Mouse (Mus musculus): ENCODE results near the gene Ppp1r18. TPM values are rescaled to one million over a fixed set of nuclear protein-coding genes. Genes with fewer than 3 reads are reported as not detected.

The Ppp1r18 gene
- total RNA-seq, 2 experiments from 2014 or later = 8.5 to 10.8 TPM

DNA sequence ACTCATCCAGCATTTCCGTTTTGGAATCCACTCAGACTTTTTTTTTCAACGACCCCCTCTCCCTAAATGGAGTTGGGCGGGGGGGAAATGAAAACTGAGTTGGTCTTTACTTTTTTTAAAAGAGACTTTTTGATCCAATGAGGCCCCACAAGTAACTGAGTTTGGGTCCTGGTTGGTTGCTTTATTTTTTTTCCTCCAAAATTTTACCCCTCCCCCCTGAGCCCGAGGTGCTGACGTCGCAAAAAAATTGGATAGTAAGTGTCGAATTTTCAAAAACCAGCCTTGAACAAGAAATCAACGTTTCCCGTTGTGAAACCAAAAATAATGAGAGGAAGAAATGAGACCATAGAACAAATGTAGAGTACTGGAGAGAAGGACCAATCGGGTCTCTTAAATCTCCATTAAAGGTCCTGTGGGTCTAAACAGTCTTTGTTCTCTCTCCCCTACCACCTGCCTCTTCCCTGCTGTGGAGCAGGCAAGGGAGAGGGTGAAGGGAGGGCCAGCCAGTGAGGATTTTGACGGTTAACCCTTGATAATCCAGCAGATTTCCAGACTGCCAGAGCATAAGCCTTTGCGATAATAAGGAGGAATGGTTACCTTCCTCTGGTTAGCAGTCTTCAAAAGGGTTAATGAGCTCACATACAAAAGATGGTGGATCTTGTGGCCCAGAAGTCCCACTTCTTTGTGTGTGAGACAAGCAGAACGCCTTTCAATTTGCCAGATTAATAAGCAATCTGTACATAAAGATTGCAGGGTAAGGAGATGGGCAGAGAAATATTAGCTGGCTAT lies 52.3 kb downstream of the Ppp1r18 start:
- intact Hi-C loops (cut with DNase I) = loop anchor here (5.0 kb wide), 1 partner anchor 80 kb away; the partner anchor contains the start of gene Tubb5

DNA sequence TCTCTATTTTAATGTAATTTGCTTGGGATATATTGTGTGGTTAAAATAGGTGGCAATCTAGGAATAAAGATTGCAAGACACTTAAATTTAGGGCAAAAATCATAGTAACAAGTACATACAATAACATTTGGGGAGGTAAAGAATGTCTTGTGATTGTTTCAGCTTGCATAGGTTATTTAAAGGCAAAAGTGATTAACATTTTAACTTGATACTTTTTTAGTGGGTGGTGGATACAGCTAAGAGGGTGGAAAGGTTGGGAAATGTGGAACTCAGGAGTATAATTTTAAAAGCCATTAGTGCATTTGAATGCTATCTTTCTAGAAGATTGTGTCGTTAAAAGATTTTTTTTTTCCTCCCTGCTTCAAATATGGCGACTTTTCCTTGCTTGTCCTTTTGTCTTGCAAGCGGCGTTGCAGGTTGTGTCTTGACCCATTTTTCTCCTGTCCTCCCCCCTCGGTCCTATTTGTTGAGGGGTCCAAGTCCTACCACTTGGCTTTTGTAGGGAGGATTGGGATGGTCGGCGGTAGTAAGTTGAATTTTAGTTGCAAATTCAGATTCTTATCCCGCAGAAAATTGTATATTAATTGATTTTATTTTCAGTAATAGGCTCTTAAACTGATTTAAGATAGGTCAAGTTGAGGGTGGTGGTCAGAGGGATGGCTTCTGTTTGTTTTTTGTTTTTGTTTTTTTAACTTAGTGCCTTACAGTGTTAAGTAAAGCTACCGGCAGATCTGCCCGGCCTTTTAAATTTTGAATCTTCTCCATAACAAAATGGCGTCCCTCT lies 53.1 kb downstream of the Ppp1r18 start:
- intact Hi-C loops (cut with DNase I) = loop anchor here (5.0 kb wide), 1 partner anchor 81 kb away; the partner anchor contains the start of gene Tubb5
- H3K27ac ChIP-seq = peak overlapping the region; percentile 100
- TF ChIP-seq CTCF (IDR thresholded peaks at IDR 0.05) = no peak
- H3K4me3 ChIP-seq = peak overlapping the region; percentile 75
- DNase-seq (ENCODE audit: extremely low spot score in 1 of 2, low spot score in 2 of 2) = no peak

More for the DNA sequence above, 52.3 kb downstream of the Ppp1r18 start:
- no peak for DNase-seq (ENCODE audit: extremely low spot score in 1 of 2, low spot score in 2 of 2)
- Histone ChIP-seq H3K27ac (peak overlapping the region; percentile 100), H3K4me3 (peak overlapping the region; percentile 75)
- no peak for TF ChIP-seq CTCF (IDR thresholded peaks at IDR 0.05)

DNA sequence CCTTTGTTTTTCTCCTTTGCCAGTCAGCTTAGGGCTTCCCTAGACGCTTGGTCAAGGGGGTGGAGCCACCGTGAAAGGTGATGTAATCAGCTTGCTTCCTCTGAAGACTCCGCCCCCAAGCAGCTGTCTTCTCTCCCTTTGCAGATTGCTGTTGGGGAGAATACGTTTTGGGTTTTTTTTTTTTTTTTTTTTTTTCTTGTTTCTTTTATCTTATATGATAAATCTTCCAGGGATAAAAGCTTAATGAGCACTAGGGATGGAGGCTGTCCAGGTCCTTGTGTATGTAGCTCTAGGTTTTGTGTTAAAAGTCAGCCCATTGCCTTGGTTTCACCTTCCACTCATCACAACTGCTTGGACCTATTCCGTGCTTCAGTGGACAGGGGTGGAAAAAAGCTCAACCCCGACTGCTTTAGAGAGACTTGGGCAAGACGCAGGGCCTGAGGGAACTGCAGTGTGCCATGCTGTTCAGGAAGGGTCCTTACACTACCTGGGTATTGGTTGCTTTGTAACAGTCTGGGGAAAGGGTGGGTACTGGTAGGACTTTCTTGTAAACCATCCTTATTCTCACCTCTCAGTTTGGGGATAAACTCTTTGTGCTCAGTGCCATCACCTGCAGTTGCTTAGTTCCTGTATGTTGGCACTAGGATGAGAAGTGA lies 53.8 kb downstream of the Ppp1r18 start:
- intact Hi-C loops (cut with DNase I) = loop anchor here (5.0 kb wide), 1 partner anchor 82 kb away; the partner anchor contains the start of gene Tubb5

GRCm38 (mm10) chr17:35919864-35920301 lies 54.5 kb downstream of the Ppp1r18 start:
- DNase-seq (ENCODE audit: extremely low spot score in 1 of 2, low spot score in 2 of 2) = no peak
- Histone ChIP-seq H3K4me3 (peak overlapping the region; percentile 47), H3K27ac (peak overlapping the region; percentile 100)
- no peak for TF ChIP-seq CTCF (IDR thresholded peaks at IDR 0.05)
- intact Hi-C loops (cut with DNase I) = loop anchor here (5.0 kb wide), 1 partner anchor 83 kb away; the partner anchor contains the start of gene Tubb5

More for the DNA sequence above, 53.8 kb downstream of the Ppp1r18 start:
- DNase-seq (ENCODE audit: extremely low spot score in 1 of 2, low spot score in 2 of 2) = peak; percentile 86 to 91
- Histone ChIP-seq H3K27ac (peak overlapping the region; percentile 100), H3K4me3 (peak overlapping the region; percentile 75)
- TF ChIP-seq CTCF (IDR thresholded peaks at IDR 0.05) = no peak

DNA sequence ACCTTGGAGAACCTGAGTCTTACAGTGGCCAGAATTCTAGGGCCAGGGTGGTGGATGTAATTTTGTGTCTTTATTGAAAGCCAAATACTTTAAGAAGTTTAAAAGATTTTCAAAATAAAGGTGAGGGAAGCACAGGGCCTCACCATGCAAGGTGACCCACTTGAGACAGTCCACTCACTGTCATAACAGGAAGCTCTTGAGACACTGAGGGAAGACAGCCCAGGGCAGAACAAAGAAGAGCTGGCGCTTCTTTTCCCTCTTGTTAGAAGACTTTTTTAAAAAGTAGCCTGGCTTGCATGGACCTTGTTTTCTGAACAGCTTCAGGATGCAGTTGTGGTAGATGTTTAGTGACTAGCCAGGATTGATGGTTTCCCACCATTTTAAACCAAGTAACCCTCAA lies 55.0 kb downstream of the Ppp1r18 start:
- no peak for TF ChIP-seq CTCF (IDR thresholded peaks at IDR 0.05)
- intact Hi-C loops (cut with DNase I) = no loop called here
- DNase-seq (ENCODE audit: extremely low spot score in 1 of 2, low spot score in 2 of 2) = no peak
- Histone ChIP-seq H3K4me3 (peak overlapping the region; percentile 47; the same call in 1 of the 2 replicates), H3K27ac (peak overlapping the region; percentile 100; the same call in 1 of the 2 replicates)

GRCm38 (mm10) chr17:35920862-35921562 lies 55.6 kb downstream of the Ppp1r18 start:
- no peak overlapping the region for H3K4me3 ChIP-seq
- DNase-seq (ENCODE audit: extremely low spot score in 1 of 2, low spot score in 2 of 2) = no peak
- intact Hi-C loops (cut with DNase I) = no loop called here
- TF ChIP-seq CTCF (IDR thresholded peaks at IDR 0.05) = peak; percentile 75
- peak overlapping the region; percentile 51 for H3K27ac ChIP-seq

DNA sequence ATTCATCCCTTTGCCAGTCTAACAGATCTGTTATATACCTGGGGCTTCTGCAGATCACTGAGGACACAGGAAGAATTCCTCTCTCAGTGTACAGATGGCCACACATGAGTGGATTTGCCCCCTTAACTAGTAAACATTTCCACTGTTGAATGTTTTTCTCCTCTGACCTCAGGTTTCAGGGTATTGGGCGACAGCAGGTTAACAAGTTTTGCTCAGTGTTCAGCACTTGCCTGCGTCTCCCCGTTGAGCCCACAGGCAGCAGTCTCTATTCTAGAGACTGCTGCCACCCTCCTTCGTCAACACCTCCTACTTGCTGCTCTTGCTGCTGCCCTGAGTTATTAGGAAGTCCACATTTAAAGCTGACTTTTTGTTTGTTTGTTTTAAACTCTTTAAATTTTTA lies 56.3 kb downstream of the Ppp1r18 start:
- DNase-seq (ENCODE audit: extremely low spot score in 1 of 2, low spot score in 2 of 2) = no peak
- intact Hi-C loops (cut with DNase I) = no loop called here
- no peak overlapping the region for H3K27ac ChIP-seq
- no peak for TF ChIP-seq CTCF (IDR thresholded peaks at IDR 0.05)
- H3K4me3 ChIP-seq = no peak overlapping the region

- intact Hi-C loops (cut with DNase I) = no loop called here
- DNase-seq (ENCODE audit: extremely low spot score in 1 of 2, low spot score in 2 of 2) = no peak
- H3K27ac ChIP-seq = no peak overlapping the region
Observed at GRCm38 (mm10) chr17:35922566-35922965, 57.2 kb downstream of the Ppp1r18 start.

GRCm38 (mm10) chr17:35923281-35923680 lies 57.9 kb downstream of the Ppp1r18 start:
- no peak for TF ChIP-seq CTCF (IDR thresholded peaks at IDR 0.05)
- intact Hi-C loops (cut with DNase I) = no loop called here
- Histone ChIP-seq H3K27ac (no peak overlapping the region), H3K4me3 (no peak overlapping the region)
- DNase-seq (ENCODE audit: extremely low spot score in 1 of 2, low spot score in 2 of 2) = no peak

More at GRCm38 (mm10) chr17:35922566-35922965, 57.2 kb downstream of the Ppp1r18 start:
- no peak for TF ChIP-seq CTCF (IDR thresholded peaks at IDR 0.05)
- no peak overlapping the region for H3K4me3 ChIP-seq

Small RNAs within 50 kb of the gene (microRNA-seq; reads per million reads assigned to microRNA genes)
- 0.24 to 0.73 reads per million in 2 experiments for gene Gm28033
- gene Mir1894 = 0.24 to 0.49 reads per million in 2 experiments

Other genes with a start within 250 kb of the Ppp1r18 start
- not detected for gene Gm9573, start 239.0 kb upstream of the Ppp1r18 start, total RNA-seq (2021)
- not detected for gene Mucl3, start 221.9 kb upstream of the Ppp1r18 start, total RNA-seq (2021)
- 10 to 100 TPM; 33.2 to 42.6 TPM for gene Vars2, start 198.0 kb upstream of the Ppp1r18 start, total RNA-seq (2021)
- gene Gtf2h4, start 191.9 kb upstream of the Ppp1r18 start, total RNA-seq (2021) = 10 to 100 TPM; 34.5 to 35.9 TPM
- gene Ddr1, start 161.0 kb upstream of the Ppp1r18 start, total RNA-seq (2021) = 10 to 100 TPM; 47.2 to 47.8 TPM
- 10 to 100 TPM; 14.7 to 17.5 TPM for gene Ier3, start 43.9 kb upstream of the Ppp1r18 start, total RNA-seq (2021)
- gene Flot1, start 42.4 kb upstream of the Ppp1r18 start, total RNA-seq (2021) = 100 to 1,000 TPM; 137 to 144 TPM
- 100 to 1,000 TPM; 417 to 433 TPM for gene Tubb5, start 27.3 kb upstream of the Ppp1r18 start, total RNA-seq (2021)
- 10 to 100 TPM; 14.6 to 17.8 TPM for gene Mdc1, start 24.1 kb upstream of the Ppp1r18 start, total RNA-seq (2021)
- gene Nrm, start 4.3 kb upstream of the Ppp1r18 start, total RNA-seq (2021) = 1 to 10 TPM; 2.1 to 4.1 TPM
- gene Dhx16, start 14.2 kb downstream of the Ppp1r18 start, total RNA-seq (2021) = 10 to 100 TPM; 30.0 to 39.7 TPM
- 10 to 100 TPM; 58.9 to 59.3 TPM for gene 2310061I04Rik, start 31.8 kb downstream of the Ppp1r18 start, total RNA-seq (2021)
- gene Atat1, start 44.5 kb downstream of the Ppp1r18 start, total RNA-seq (2021) = 10 to 100 TPM; 51.8 to 63.6 TPM
- 10 to 100 TPM; 38.0 to 44.3 TPM for gene Mrps18b, start 50.8 kb downstream of the Ppp1r18 start, total RNA-seq (2021)
- gene Ppp1r10, start 50.8 kb downstream of the Ppp1r18 start, total RNA-seq (2021) = 10 to 100 TPM; 68.8 to 70.6 TPM
- gene Abcf1, start 104.2 kb downstream of the Ppp1r18 start, total RNA-seq (2021) = 10 to 100 TPM; 70.4 to 72.6 TPM
- 100 to 1,000 TPM; 186 TPM for gene Gnl1, start 114.3 kb downstream of the Ppp1r18 start, total RNA-seq (2021)
- gene Prr3, start 114.6 kb downstream of the Ppp1r18 start, total RNA-seq (2021) = 10 to 100 TPM; 40.8 to 43.9 TPM
- gene H2-T24, start 155.0 kb downstream of the Ppp1r18 start, total RNA-seq (2021) = 1 to 10 TPM; 1.1 to 2.5 TPM
- gene H2-T23, start 167.3 kb downstream of the Ppp1r18 start, total RNA-seq (2021) = 10 to 100 TPM; 13.6 to 17.2 TPM
- 10 to 100 TPM; 13.7 to 14.8 TPM for gene H2-T22, start 177.2 kb downstream of the Ppp1r18 start, total RNA-seq (2021)
- not detected for gene Gm6034, start 177.4 kb downstream of the Ppp1r18 start, total RNA-seq (2021)
- gene Gm11127, start 192.8 kb downstream of the Ppp1r18 start, total RNA-seq (2021) = 1 to 10 TPM; 1.1 to 1.5 TPM

Measured in left cerebral cortex, adult 2 months (tissue).